Comparison of ENCODE assay signal across 9 mouse cellular contexts in the genomic region with DNA sequence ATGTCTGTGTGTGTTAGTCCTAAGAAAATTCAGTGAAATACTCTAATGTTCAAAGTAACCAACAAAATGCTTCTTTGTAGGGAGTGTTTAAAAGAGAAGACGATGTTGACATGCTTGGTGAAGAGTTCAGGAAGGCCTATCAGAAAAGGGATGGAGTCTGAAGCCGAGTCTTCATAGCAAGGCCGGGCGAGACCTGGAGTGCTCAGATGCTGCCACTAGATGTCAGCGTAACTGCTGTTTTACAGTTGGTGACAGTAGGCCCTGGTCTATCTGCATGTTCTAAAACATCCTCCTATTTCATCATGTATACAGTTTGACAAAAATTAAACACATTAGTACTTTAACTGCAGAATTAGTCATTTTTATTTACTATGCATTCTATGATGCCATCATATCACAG. TPM values are rescaled to one million over a fixed set of nuclear protein-coding genes. Genes with fewer than 3 reads are reported as not detected.
DNase-seq lines count a peak whose midpoint lies in the region; ATAC-seq and TF ChIP-seq lines count a peak whose summit lies in the region.
"Had no signal": no experiment of that assay in that cellular context is flagged by ENCODE, and none has a peak within 500 bp of the region (broad histone marks: within the 10 kb centered on the region; RNA-seq: fewer than 3 reads in every experiment).

No protein-coding gene starts in this region.

- H3K9ac ChIP-seq in forebrain, postnatal 0 days: no peak overlapping the region
- H3K9ac ChIP-seq: neural tube, embryonic 12.5 days had no signal

- DNase-seq in heart, adult 8-10 months (ENCODE audit: low spot score): peak; percentile 50
- no peak for DNase-seq in heart, postnatal 25 days (ENCODE audit: low spot score)
- DNase-seq in cerebellum, adult 11-12 months: peak; percentile 18
- DNase-seq in forebrain, postnatal 0 days: peak; percentile 83
- peak; percentile 54 to 70 for DNase-seq in left cerebral cortex, postnatal 10 days (ENCODE audit: extremely low spot score in 1 of 2, low spot score in 2 of 2)
- peak; percentile 56 for DNase-seq in midbrain, embryonic 10.5 days (ENCODE audit: low spot score)
- DNase-seq in spleen, adult 12 weeks (ENCODE audit: low spot score): peak; percentile 37

- H3K4me2 ChIP-seq in forebrain, postnatal 0 days (ENCODE audit: low read depth): no peak overlapping the region
- H3K4me2 ChIP-seq: neural tube, embryonic 12.5 days had no signal

- H3K9me3 ChIP-seq in forebrain, postnatal 0 days (ENCODE audit: low read length): no peaks in the 10 kb centered on the region
- no peaks in the 10 kb centered on the region for H3K9me3 ChIP-seq in midbrain, embryonic 10.5 days (replicated peaks)
- H3K9me3 ChIP-seq: neural tube, embryonic 12.5 days had no signal

- peak; percentile 86 for TF ChIP-seq CTCF in forebrain, postnatal 0 days (IDR thresholded peaks at IDR 0.05; ENCODE audit: low read depth)

- no peaks in the 10 kb centered on the region for H3K4me1 ChIP-seq in forebrain, postnatal 0 days (ENCODE audit: insufficient read depth)
- no peaks in the 10 kb centered on the region for H3K4me1 ChIP-seq in midbrain, embryonic 10.5 days
- H3K4me1 ChIP-seq: neural tube, embryonic 12.5 days had no signal

- 20% methylated on average over 5 of the region's 5 CpGs for WGBS in forebrain, postnatal 0 days
- whole genome bisulfite sequencing in midbrain, embryonic 10.5 days: 23% methylated on average over 5 of the region's 5 CpGs

- ATAC-seq in forebrain, postnatal 0 days: peak; percentile 96
- peak; percentile 91 for ATAC-seq in inflammation-experienced regulatory T-cells, adult 6 months

- H3K4me3 ChIP-seq in forebrain, postnatal 0 days (ENCODE audit: low read depth, low read length): no peak overlapping the region
- no peak overlapping the region for H3K4me3 ChIP-seq in midbrain, embryonic 10.5 days
- H3K4me3 ChIP-seq: neural tube, embryonic 12.5 days had no signal

- no peak overlapping the region for H3K27ac ChIP-seq in forebrain, postnatal 0 days (ENCODE audit: low read depth, low read length)
- no peak overlapping the region for H3K27ac ChIP-seq in midbrain, embryonic 10.5 days (replicated peaks)
- H3K27ac ChIP-seq: neural tube, embryonic 12.5 days had no signal

- intact Hi-C loops in heart, postnatal 25 days (cut with DNase I): loop anchor here (5.0 to 10.0 kb wide), 3 partner anchors 74 to 214 kb away; a partner anchor contains a TSS
- intact Hi-C loops in left cerebral cortex, postnatal 10 days (cut with DNase I): loop anchor here (10.0 kb wide), 1 partner anchor 147 kb away; no protein-coding TSS in a partner anchor

- no peaks in the 10 kb centered on the region for H3K27me3 ChIP-seq in forebrain, postnatal 0 days (ENCODE audit: insufficient read depth, low read length)
- no peaks in the 10 kb centered on the region for H3K27me3 ChIP-seq in midbrain, embryonic 10.5 days (ENCODE audit: low read depth, poor library complexity, severe bottlenecking)
- H3K27me3 ChIP-seq: neural tube, embryonic 12.5 days had no signal

- no peaks in the 10 kb centered on the region for H3K36me3 ChIP-seq in forebrain, postnatal 0 days (ENCODE audit: insufficient read depth)
- H3K36me3 ChIP-seq in midbrain, embryonic 10.5 days: peaks cover 97% of the 10 kb centered on the region

RNA-seq across cellular contexts. Expression of a gene that starts 20.4 kb away (rescaled TPM):
- under 1 TPM in 3 of 4 experiments, not detected in 1; 0.12 to 0.22 (median 0.14) TPM for total RNA-seq in heart, adult 8-10 months (2022)
- under 1 TPM; 0.11 to 0.13 TPM for total RNA-seq in heart, postnatal 25 days (2021)
- total RNA-seq in forebrain, postnatal 0 days (2014; rRNA removed): 2.0 and 2.8 TPM in 2 replicates
- 4.8 and 5.6 TPM in 2 replicates for polyA plus RNA-seq in forebrain, postnatal 0 days (2015; fragmentation: Nextera tagmentation; extraction: Ambion mirVana)
- polyA plus RNA-seq in inflammation-experienced regulatory T-cells, adult 6 months (2017; shearing (Covaris generic)): 10 to 100 TPM; 15.0 to 47.1 (median 15.9) TPM
- 1 to 10 TPM; 1.2 to 1.7 TPM for total RNA-seq in left cerebral cortex, postnatal 10 days (2021)
- polyA plus RNA-seq in midbrain, embryonic 10.5 days (2016; fragmentation: Nextera tagmentation; extraction: Ambion mirVana): 52.9 and 53.8 TPM in 2 replicates

RNA-seq across cellular contexts. Expression of a gene that starts 33.8 kb away (rescaled TPM):
- total RNA-seq in heart, adult 8-10 months (2022): 1 to 10 TPM; 2.0 to 2.6 (median 2.4) TPM
- total RNA-seq in heart, postnatal 25 days (2021): 1 to 10 TPM; 1.6 to 2.6 TPM
- 19.2 and 33.8 TPM in 2 replicates for total RNA-seq in forebrain, postnatal 0 days (2014; rRNA removed)
- 19.8 and 29.3 TPM in 2 replicates for polyA plus RNA-seq in forebrain, postnatal 0 days (2015; fragmentation: Nextera tagmentation; extraction: Ambion mirVana)
- polyA plus RNA-seq in inflammation-experienced regulatory T-cells, adult 6 months (2017; shearing (Covaris generic)): 10 to 100 TPM; 13.3 to 13.5 (median 13.4) TPM
- total RNA-seq in left cerebral cortex, postnatal 10 days (2021): 10 to 100 TPM; 12.5 to 13.2 TPM
- 69.6 and 75.0 TPM in 2 replicates for polyA plus RNA-seq in midbrain, embryonic 10.5 days (2016; fragmentation: Nextera tagmentation; extraction: Ambion mirVana)
